Mouse (Mus musculus) heart, embryonic 14.5 days (tissue): ENCODE results near the gene Prkag1. TPM values are rescaled to one million over a fixed set of nuclear protein-coding genes. Genes with fewer than 3 reads are reported as not detected.

Experiments used
- ATAC-seq: fragments of 200-750 bp; cut with Nextera tagmentation; 2 replicates; pipeline ENCODE4 v1.8.0; 2017; ENCODE audit warnings: low read depth, moderate TSS enrichment; ENCODE audit not compliant: insufficient number of reproducible peaks, insufficient read depth, low FRiP score
- H3K27ac ChIP-seq, 2 experiments: fragments of 200-500 bp in 1 of 2; fragments of 300-500 bp in 1 of 2; sonication (generic) in 1 of 2; replicated peaks in 1 of 2; 2 replicates each; pipeline ENCODE4 v1.5.1; 2012 to 2014; ENCODE audit warnings: low read depth in 2 of 2, low read length in 2 of 2, control low read depth in 1 of 2, mild to moderate bottlenecking in 1 of 2, mixed read lengths in 1 of 2; ENCODE audit not compliant: control insufficient read depth in 1 of 2, insufficient read depth in 1 of 2
- H3K27me3 ChIP-seq: fragments of 300-500 bp; sonication (generic); 2 replicates; pipeline ENCODE4 v1.6.1; 2014; ENCODE audit warnings: mild to moderate bottlenecking, low read length, control low read depth; ENCODE audit not compliant: control insufficient read depth, insufficient read depth
- H3K36me3 ChIP-seq: fragments of 300-500 bp; sonication (generic); 2 replicates; pipeline ENCODE4 v1.6.1; 2014; ENCODE audit warnings: mild to moderate bottlenecking, control low read depth, low read length, mixed read lengths; ENCODE audit not compliant: control insufficient read depth, insufficient read depth
- H3K4me1 ChIP-seq, 2 experiments: fragments of 200-500 bp in 1 of 2; fragments of 300-500 bp in 1 of 2; sonication (generic) in 1 of 2; 2 replicates each; pipeline ENCODE4 v1.6.1; 2012 to 2014; ENCODE audit warnings: low read length in 2 of 2, control low read depth in 1 of 2, mixed read lengths in 1 of 2; ENCODE audit not compliant: control insufficient read depth in 2 of 2, insufficient read depth in 2 of 2
- H3K4me2 ChIP-seq: fragments of 300-500 bp; sonication (generic); 2 replicates; pipeline ENCODE4 v1.6.1; 2014; ENCODE audit warnings: mild to moderate bottlenecking, low read length
- H3K4me3 ChIP-seq, 2 experiments: fragments of 200-500 bp in 1 of 2; fragments of 300-500 bp in 1 of 2; sonication (generic) in 1 of 2; 2 replicates each; pipeline ENCODE4 v1.5.1; 2012 to 2014; ENCODE audit warnings: low read length in 2 of 2, mild to moderate bottlenecking in 2 of 2, control low read depth in 1 of 2, low read depth in 1 of 2, moderate library complexity in 1 of 2; ENCODE audit not compliant: control insufficient read depth in 1 of 2, insufficient read depth in 1 of 2
- H3K9ac ChIP-seq: fragments of 300-500 bp; sonication (generic); 2 replicates; pipeline ENCODE4 v1.6.1; 2014; ENCODE audit warnings: mild to moderate bottlenecking, low read length
- H3K9me3 ChIP-seq: fragments of 300-500 bp; sonication (generic); 2 replicates; pipeline ENCODE4 v1.6.1; 2016; ENCODE audit warnings: low read length, control low read depth; ENCODE audit not compliant: control insufficient read depth
- WGBS: fragments of 180-500 bp; shearing (Covaris S2); extraction: QIAGEN DNeasy Blood & Tissue Kit; methylation state at CpG from one replicate; pipeline ENCODE4 v1.1.7; 2014; 5-methylcytosine and 5-hydroxymethylcytosine counted together
- polyA plus RNA-seq: library from polyadenylated mRNA; unstranded; fragments of >200 nt; fragmentation: Nextera tagmentation; extraction: Ambion mirVana; gene quantifications from 2 replicates; pipeline ENCODE4 v1.2.1, GENCODE M21; 2014

The Prkag1 gene
- polyA plus RNA-seq, 1 experiment from 2014 or later: 82.0 TPM

GRCm38 (mm10) chr15:98796803-98797595, 34.3 kb downstream of the Prkag1 start:
- peaks cover 7 to 25% of the 10 kb centered on the region in 2 experiments; a peak in 3 of 4 replicates for H3K4me1 ChIP-seq
- no peaks in the 10 kb centered on the region for H3K9me3 ChIP-seq
- 0 out of 4 replicates have a peak overlapping the region, but pooled peaks of 1 of the 2 experiments have one; percentile 0 for H3K4me3 ChIP-seq
- no peak for ATAC-seq
- WGBS: 7% methylated on average over 13 of the region's 13 CpGs
- H3K27me3 ChIP-seq: peaks cover 99% of the 10 kb centered on the region
- peak overlapping the region; percentile 35 for H3K4me2 ChIP-seq
- H3K36me3 ChIP-seq: no peaks in the 10 kb centered on the region
- H3K27ac ChIP-seq: no peak overlapping the region
- H3K9ac ChIP-seq: no peak overlapping the region

GRCm38 (mm10) chr15:98793141-98793698, 38.1 kb downstream of the Prkag1 start:
- Histone ChIP-seq H3K9ac (no peak overlapping the region), H3K9me3 (no peaks in the 10 kb centered on the region), H3K4me1 (peaks cover 7 to 45% of the 10 kb centered on the region in 2 experiments; a peak in 3 of 4 replicates), H3K4me2 (no peak overlapping the region), H3K4me3 (peak overlapping the region in 1 of 2 experiments; percentile 18; a peak in 1 of 4 replicates), H3K27ac (no peak overlapping the region), H3K36me3 (no peaks in the 10 kb centered on the region), H3K27me3 (peaks cover 99% of the 10 kb centered on the region)
- 6% methylated on average over 13 of the region's 13 CpGs for WGBS
- no peak for ATAC-seq

DNA sequence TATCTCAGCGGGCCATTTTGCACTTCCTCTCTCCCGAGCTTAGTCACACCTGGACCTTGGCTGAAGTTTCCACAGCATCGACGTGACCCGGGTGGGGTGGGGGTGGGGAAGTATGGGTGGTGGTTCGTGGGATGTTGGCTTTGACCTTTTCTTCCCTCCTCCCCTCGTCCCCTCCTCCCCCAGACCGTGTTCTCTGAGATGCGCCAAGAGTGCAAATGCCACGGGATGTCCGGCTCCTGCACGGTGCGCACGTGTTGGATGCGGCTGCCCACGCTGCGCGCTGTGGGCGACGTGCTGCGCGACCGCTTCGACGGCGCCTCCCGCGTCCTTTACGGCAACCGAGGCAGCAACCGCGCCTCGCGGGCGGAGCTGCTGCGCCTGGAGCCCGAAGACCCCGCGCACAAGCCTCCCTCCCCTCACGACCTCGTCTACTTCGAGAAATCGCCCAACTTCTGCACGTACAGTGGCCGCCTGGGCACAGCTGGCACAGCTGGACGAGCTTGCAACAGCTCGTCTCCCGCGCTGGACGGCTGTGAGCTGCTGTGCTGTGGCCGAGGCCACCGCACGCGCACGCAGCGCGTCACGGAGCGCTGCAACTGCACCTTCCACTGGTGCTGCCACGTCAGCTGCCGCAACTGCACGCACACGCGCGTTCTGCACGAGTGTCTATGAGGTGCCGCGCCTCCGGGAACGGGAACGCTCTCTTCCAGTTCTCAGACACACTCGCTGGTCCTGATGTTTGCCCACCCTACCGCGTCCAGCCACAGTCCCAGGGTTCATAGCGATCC, 38.9 kb downstream of the Prkag1 start:
- Histone ChIP-seq H3K27me3 (peaks cover 99% of the 10 kb centered on the region), H3K4me3 (peak overlapping the region in 1 of 2 experiments; percentile 18; a peak in 2 of 4 replicates), H3K4me1 (peaks cover 7 to 45% of the 10 kb centered on the region in 2 experiments; a peak in 3 of 4 replicates), H3K4me2 (peak overlapping the region; percentile 43), H3K9ac (no peak overlapping the region), H3K27ac (no peak overlapping the region), H3K36me3 (no peaks in the 10 kb centered on the region), H3K9me3 (no peaks in the 10 kb centered on the region)
- WGBS: under 1% methylated on average over 71 of the region's 75 CpGs
- ATAC-seq: no peak

- Histone ChIP-seq H3K4me3 (peak overlapping the region in 1 of 2 experiments; percentile 31; a peak in 1 of 4 replicates), H3K36me3 (no peaks in the 10 kb centered on the region), H3K9ac (no peak overlapping the region), H3K27me3 (peaks cover 100% of the 10 kb centered on the region), H3K4me1 (peaks cover 3 to 39% of the 10 kb centered on the region in 2 experiments; a peak in 3 of 4 replicates), H3K4me2 (peak overlapping the region; percentile 57; the same call in 1 of the 2 replicates), H3K27ac (no peak overlapping the region), H3K9me3 (no peaks in the 10 kb centered on the region)
- ATAC-seq: no peak
- WGBS: 2% methylated on average over 23 of the region's 23 CpGs
Observed at GRCm38 (mm10) chr15:98791771-98792170, 39.5 kb downstream of the Prkag1 start.

GRCm38 (mm10) chr15:98791221-98791620, 40.1 kb downstream of the Prkag1 start:
- no peaks in the 10 kb centered on the region for H3K36me3 ChIP-seq
- peaks cover 100% of the 10 kb centered on the region for H3K27me3 ChIP-seq
- no peaks in the 10 kb centered on the region for H3K9me3 ChIP-seq
- H3K9ac ChIP-seq: peak overlapping the region; percentile 14; the same call in 1 of the 2 replicates
- 1% methylated on average over 12 of the region's 12 CpGs for WGBS
- H3K4me3 ChIP-seq: peak overlapping the region; percentile 20 to 31
- no peak for ATAC-seq
- peak overlapping the region; percentile 57 for H3K4me2 ChIP-seq
- H3K4me1 ChIP-seq: peaks cover 0 to 34% of the 10 kb centered on the region in 2 experiments; a peak in 3 of 4 replicates
- no peak overlapping the region for H3K27ac ChIP-seq

GRCm38 (mm10) chr15:98790761-98791160, 40.6 kb downstream of the Prkag1 start:
- Histone ChIP-seq H3K9me3 (peaks cover 2% of the 10 kb centered on the region; the same call in 1 of the 2 replicates), H3K27me3 (peaks cover 95% of the 10 kb centered on the region), H3K9ac (peak overlapping the region; percentile 14; the same call in 1 of the 2 replicates), H3K36me3 (no peaks in the 10 kb centered on the region), H3K4me3 (peak overlapping the region; percentile 20 to 31), H3K4me1 (peaks cover 0 to 34% of the 10 kb centered on the region in 2 experiments; a peak in 3 of 4 replicates), H3K4me2 (peak overlapping the region; percentile 57), H3K27ac (no peak overlapping the region)
- WGBS: 1% methylated on average over 23 of the region's 23 CpGs
- no peak for ATAC-seq
